Mouse (Mus musculus) urinary bladder, adult 2 months (tissue): ENCODE results near the gene Cox10. TPM values are rescaled to one million over a fixed set of nuclear protein-coding genes. Genes with fewer than 3 reads are reported as not detected.

Experiments
- DNase-seq: peaks from one replicate; pipeline ENCODE4 v3.0.0; 2022; ENCODE audit warnings: low spot score
- polyA plus RNA-seq: library from polyadenylated mRNA; depleted of rRNA; stranded (reverse); fragments of >200 nt; gene quantifications from 2 replicates; pipeline ENCODE4 v1.2.3, GENCODE M21; 2012; rRNA removed

Cox10 gene
- polyA plus RNA-seq, 1 experiment: 6.4 TPM

- DNase-seq: no peak
Measured at GRCm38 (mm10) chr11:63917561-63917960, 161.7 kb downstream of the Cox10 start.

GRCm38 (mm10) chr11:63914388-63914787, 164.9 kb downstream of the Cox10 start:
- DNase-seq: peak; percentile 55

DNA sequence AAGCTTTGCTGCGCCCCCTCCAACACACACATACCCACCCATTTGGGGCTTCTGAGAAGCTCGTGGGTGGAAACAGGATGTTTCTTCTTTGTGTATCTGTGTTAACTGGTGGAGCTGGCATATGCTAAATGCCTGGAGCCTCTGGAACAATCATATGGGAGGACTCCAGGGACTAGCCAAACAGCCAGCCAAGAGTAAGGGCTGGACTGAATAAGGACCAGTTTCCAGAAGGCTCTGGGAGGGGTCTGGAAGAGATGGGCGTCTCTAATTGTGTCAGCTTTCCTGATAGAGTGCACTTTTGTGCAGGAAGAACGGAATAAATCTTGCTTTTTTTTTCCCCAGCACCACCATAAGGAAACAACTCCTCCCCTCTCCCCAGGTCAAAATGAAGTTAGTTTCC, 165.3 kb downstream of the Cox10 start:
- no peak for DNase-seq

Other genes starting within 250 kb of the Cox10 start
- gene Hs3st3b1, start 157.2 kb downstream of the Cox10 start, polyA plus RNA-seq: 0.33 and 0.41 TPM in 2 replicates